Mouse (Mus musculus): ENCODE measurements around the gene Rtl6. TPM values are rescaled to one million over a fixed set of nuclear protein-coding genes. Genes with fewer than 3 reads are reported as not detected.

The Rtl6 gene
- total and polyA plus RNA-seq, 3 experiments, result 6.8 to 7.6 (median 6.9) TPM

- Histone ChIP-seq H3K27ac (no peak overlapping the region), H3K27me3 (ENCODE audit: control insufficient read depth, insufficient read depth, low read length) (no peaks in the 10 kb centered on the region; the same call in 1 of the 2 replicates), H3K4me3 (no peak overlapping the region), H3K79me2 (replicated peaks; ENCODE audit: control insufficient read depth, insufficient read depth, low read length) (no peaks in the 10 kb centered on the region), H3K9ac (ENCODE audit: low read depth, low read length) (no peak overlapping the region), H3K4me1 (ENCODE audit: control insufficient read depth, insufficient read depth, low read length) (no peaks in the 10 kb centered on the region), H3K36me3 (ENCODE audit: control insufficient read depth, insufficient read depth, low read length) (no peaks in the 10 kb centered on the region)
- no peak for DNase-seq
- no peak for TF ChIP-seq EP300 (IDR thresholded peaks at IDR 0.05; ENCODE audit: insufficient read depth, low read depth, low read length)
- no peak for TF ChIP-seq POLR2A (IDR thresholded peaks at IDR 0.05; ENCODE audit: insufficient read depth, low read depth, low read length)
- no peak for TF ChIP-seq CTCF (IDR thresholded peaks at IDR 0.05)
- intact Hi-C loops (cut with DNase I), result no loop called here
- 57% methylated on average over 1 of the region's 1 CpGs for WGBS
These were observed 21.0 kb upstream of the Rtl6 start for GRCm38 (mm10) chr15:84578607-84579006.

DNA sequence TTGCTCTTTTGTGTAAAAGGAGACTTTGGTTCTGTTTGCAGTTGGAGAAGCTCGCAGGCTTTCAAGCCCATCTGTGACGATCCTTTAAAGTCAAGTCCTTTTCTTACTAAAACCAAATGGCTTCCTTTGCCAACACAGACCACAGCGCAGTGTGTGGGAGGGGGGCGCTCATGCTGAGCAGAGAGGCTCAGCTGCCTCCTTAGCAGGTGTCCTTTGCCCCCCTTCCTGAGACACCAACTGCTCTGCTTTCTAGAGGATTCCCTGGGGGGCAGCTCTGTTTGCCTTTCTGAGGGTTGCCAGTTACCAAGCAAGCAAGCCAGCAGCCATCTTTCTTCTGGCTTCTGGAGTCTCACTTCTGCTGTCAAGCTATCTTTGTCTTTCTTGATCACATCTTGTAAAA lies 19.4 kb upstream of the Rtl6 start:
- H3K36me3 ChIP-seq (ENCODE audit: control insufficient read depth, insufficient read depth, low read length), result no peaks in the 10 kb centered on the region
- H3K27ac ChIP-seq, result no peak overlapping the region
- H3K4me1 ChIP-seq (ENCODE audit: control insufficient read depth, insufficient read depth, low read length), result no peaks in the 10 kb centered on the region
- H3K27me3 ChIP-seq (ENCODE audit: control insufficient read depth, insufficient read depth, low read length), result no peaks in the 10 kb centered on the region; the same call in 1 of the 2 replicates
- DNase-seq, result no peak
- 49% methylated on average over 4 of the region's 4 CpGs for WGBS
- no peak overlapping the region for H3K4me3 ChIP-seq
- TF ChIP-seq POLR2A (IDR thresholded peaks at IDR 0.05; ENCODE audit: insufficient read depth, low read depth, low read length), result no peak
- no peak for TF ChIP-seq EP300 (IDR thresholded peaks at IDR 0.05; ENCODE audit: insufficient read depth, low read depth, low read length)
- no peak for TF ChIP-seq CTCF (IDR thresholded peaks at IDR 0.05)
- H3K79me2 ChIP-seq (replicated peaks; ENCODE audit: control insufficient read depth, insufficient read depth, low read length), result no peaks in the 10 kb centered on the region
- intact Hi-C loops (cut with DNase I), result no loop called here
- no peak overlapping the region for H3K9ac ChIP-seq (ENCODE audit: low read depth, low read length)

GRCm38 (mm10) chr15:84566568-84567110 lies 9.0 kb upstream of the Rtl6 start:
- Histone ChIP-seq H3K27ac (no peak overlapping the region), H3K27me3 (ENCODE audit: control insufficient read depth, insufficient read depth, low read length) (no peaks in the 10 kb centered on the region), H3K4me1 (ENCODE audit: control insufficient read depth, insufficient read depth, low read length) (no peaks in the 10 kb centered on the region), H3K36me3 (ENCODE audit: control insufficient read depth, insufficient read depth, low read length) (no peaks in the 10 kb centered on the region), H3K4me3 (no peak overlapping the region), H3K79me2 (replicated peaks; ENCODE audit: control insufficient read depth, insufficient read depth, low read length) (no peaks in the 10 kb centered on the region), H3K9ac (ENCODE audit: low read depth, low read length) (no peak overlapping the region)
- intact Hi-C loops (cut with DNase I), result no loop called here
- no peak for TF ChIP-seq CTCF (IDR thresholded peaks at IDR 0.05)
- no peak for TF ChIP-seq EP300 (IDR thresholded peaks at IDR 0.05; ENCODE audit: insufficient read depth, low read depth, low read length)
- no peak for TF ChIP-seq POLR2A (IDR thresholded peaks at IDR 0.05; ENCODE audit: insufficient read depth, low read depth, low read length)
- DNase-seq, result no peak
- WGBS, result 50% methylated on average over 17 of the region's 17 CpGs

DNA sequence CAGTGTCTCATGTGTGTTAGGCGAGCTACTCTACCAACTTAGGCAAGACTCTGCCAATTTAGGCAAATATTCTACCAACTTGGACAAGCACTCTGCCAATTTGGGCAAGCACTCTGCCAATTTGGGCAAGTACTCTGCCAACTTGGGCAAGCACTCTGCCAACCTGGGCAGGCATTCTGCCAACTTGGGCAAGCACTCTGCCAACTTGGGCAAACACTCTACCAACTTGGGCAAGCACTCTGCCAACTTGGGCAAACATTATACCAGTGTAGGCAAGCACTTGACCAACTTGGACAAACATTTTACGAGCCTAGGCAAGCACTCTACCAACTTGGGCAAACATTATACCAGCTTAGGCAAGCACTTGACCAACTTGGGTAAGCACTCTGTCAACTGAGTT lies 3.9 kb upstream of the Rtl6 start:
- Histone ChIP-seq H3K27me3 (ENCODE audit: control insufficient read depth, insufficient read depth, low read length) (no peaks in the 10 kb centered on the region), H3K36me3 (ENCODE audit: control insufficient read depth, insufficient read depth, low read length) (no peaks in the 10 kb centered on the region), H3K27ac (no peak overlapping the region), H3K4me1 (ENCODE audit: control insufficient read depth, insufficient read depth, low read length) (no peaks in the 10 kb centered on the region), H3K9ac (ENCODE audit: low read depth, low read length) (no peak overlapping the region), H3K79me2 (replicated peaks; ENCODE audit: control insufficient read depth, insufficient read depth, low read length) (no peaks in the 10 kb centered on the region), H3K4me3 (no peak overlapping the region)
- no peak for DNase-seq
- intact Hi-C loops (cut with DNase I), result no loop called here
- no peak for TF ChIP-seq CTCF (IDR thresholded peaks at IDR 0.05)
- TF ChIP-seq POLR2A (IDR thresholded peaks at IDR 0.05; ENCODE audit: insufficient read depth, low read depth, low read length), result no peak
- no peak for TF ChIP-seq EP300 (IDR thresholded peaks at IDR 0.05; ENCODE audit: insufficient read depth, low read depth, low read length)
- 78% methylated on average over 2 of the region's 2 CpGs for WGBS

DNA sequence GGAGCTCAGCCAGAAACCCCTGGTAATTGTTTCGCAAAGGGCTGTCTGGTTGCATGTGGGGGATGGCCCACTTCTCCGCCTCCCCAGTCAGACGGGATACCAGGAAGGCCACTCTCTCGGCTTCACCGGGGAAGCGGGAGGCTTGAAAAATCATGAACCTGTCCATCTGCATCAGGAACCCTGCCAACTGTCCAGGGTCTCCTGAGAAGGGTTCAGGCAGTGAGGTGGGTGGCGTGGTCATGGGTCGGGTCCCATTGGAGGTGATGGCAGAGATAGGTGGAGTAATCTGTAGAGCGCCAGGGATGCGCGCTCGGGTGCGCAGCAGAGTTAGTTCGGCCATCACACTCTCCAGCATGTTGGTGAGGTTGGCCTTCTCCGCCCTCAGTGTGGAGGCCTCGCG lies 949 bp downstream of the Rtl6 start:
- Histone ChIP-seq H3K4me1 (ENCODE audit: control insufficient read depth, insufficient read depth, low read length) (no peaks in the 10 kb centered on the region), H3K27me3 (ENCODE audit: control insufficient read depth, insufficient read depth, low read length) (no peaks in the 10 kb centered on the region), H3K9ac (ENCODE audit: low read depth, low read length) (no peak overlapping the region), H3K79me2 (replicated peaks; ENCODE audit: control insufficient read depth, insufficient read depth, low read length) (no peaks in the 10 kb centered on the region), H3K36me3 (ENCODE audit: control insufficient read depth, insufficient read depth, low read length) (no peaks in the 10 kb centered on the region), H3K4me3 (no peak overlapping the region), H3K27ac (no peak overlapping the region)
- TF ChIP-seq POLR2A (IDR thresholded peaks at IDR 0.05; ENCODE audit: insufficient read depth, low read depth, low read length) (no peak), CTCF (IDR thresholded peaks at IDR 0.05) (no peak), EP300 (IDR thresholded peaks at IDR 0.05; ENCODE audit: insufficient read depth, low read depth, low read length) (no peak)
- WGBS, result 99% methylated on average over 17 of the region's 17 CpGs
- no peak for DNase-seq
- intact Hi-C loops (cut with DNase I), result no loop called here

GRCm38 (mm10) chr15:84551065-84551464 lies 6.6 kb downstream of the Rtl6 start:
- Histone ChIP-seq H3K4me3 (no peak overlapping the region), H3K79me2 (replicated peaks; ENCODE audit: control insufficient read depth, insufficient read depth, low read length) (no peaks in the 10 kb centered on the region), H3K9ac (ENCODE audit: low read depth, low read length) (no peak overlapping the region), H3K4me1 (ENCODE audit: control insufficient read depth, insufficient read depth, low read length) (no peaks in the 10 kb centered on the region), H3K36me3 (ENCODE audit: control insufficient read depth, insufficient read depth, low read length) (no peaks in the 10 kb centered on the region), H3K27ac (no peak overlapping the region), H3K27me3 (ENCODE audit: control insufficient read depth, insufficient read depth, low read length) (no peaks in the 10 kb centered on the region)
- intact Hi-C loops (cut with DNase I), result no loop called here
- 57% methylated on average over 4 of the region's 4 CpGs for WGBS
- no peak for TF ChIP-seq EP300 (IDR thresholded peaks at IDR 0.05; ENCODE audit: insufficient read depth, low read depth, low read length)
- no peak for TF ChIP-seq POLR2A (IDR thresholded peaks at IDR 0.05; ENCODE audit: insufficient read depth, low read depth, low read length)
- no peak for TF ChIP-seq CTCF (IDR thresholded peaks at IDR 0.05)
- no peak for DNase-seq

Data from heart, adult 2 months (tissue).